Mouse (Mus musculus) lung, adult 2 months (tissue): ENCODE results near the gene Rnf169.

Experiments
- CTCF ChIP-seq: fragments of 200-500 bp; IDR thresholded peaks from 2 replicates; pipeline ENCODE4 v1.5.1; 2011; ENCODE audit warnings: mild to moderate bottlenecking, low read length, control low read depth; ENCODE audit not compliant: insufficient read depth
- POLR2A ChIP-seq: fragments of 200-500 bp; IDR thresholded peaks from 2 replicates; pipeline ENCODE4 v1.6.1; 2011; ENCODE audit warnings: low read depth, mild to moderate bottlenecking, control low read depth, low read length, borderline replicate concordance; ENCODE audit errors: extremely low read depth

- no peak for TF ChIP-seq POLR2A
- TF ChIP-seq CTCF: peak; percentile 40; the same call in 1 of the 2 replicates
Observed at GRCm38 (mm10) chr7:99926916-99927714, 53.1 kb downstream of the Rnf169 start.
